In genomic region chr17:72997301-72997921, GRCm38 (mm10) we compare ENCODE assay signal across 8 mouse cellular contexts.
DNase-seq lines count a peak whose midpoint lies in the region; ATAC-seq and TF ChIP-seq lines count a peak whose summit lies in the region.

No protein-coding gene starts in this region.

- intact Hi-C loops in heart, postnatal 36 days (cut with DNase I), result no loop called here

- no peak overlapping the region for H3K4me2 ChIP-seq in heart, postnatal 0 days (ENCODE audit: low read depth, low read length)
- no peak overlapping the region for H3K4me2 ChIP-seq in midbrain, embryonic 15.5 days

- H3K4me3 ChIP-seq in heart, postnatal 0 days (ENCODE audit: low read depth, low read length), result no peak overlapping the region
- H3K4me3 ChIP-seq in midbrain, embryonic 15.5 days, result no peak overlapping the region

- no peaks in the 10 kb centered on the region for H3K27me3 ChIP-seq in heart, postnatal 0 days (ENCODE audit: control insufficient read depth, insufficient read depth, low read length)
- no peaks in the 10 kb centered on the region for H3K27me3 ChIP-seq in midbrain, embryonic 15.5 days (replicated peaks)

- TF ChIP-seq EP300 in heart, postnatal 0 days (IDR thresholded peaks at IDR 0.05; ENCODE audit: low read depth), result no peak

- peak overlapping the region; percentile 34; the same call in 1 of the 2 replicates for H3K9ac ChIP-seq in heart, postnatal 0 days (replicated peaks; ENCODE audit: low read depth, low read length)
- no peak overlapping the region for H3K9ac ChIP-seq in midbrain, embryonic 15.5 days

- peak overlapping the region; percentile 94 for H3K27ac ChIP-seq in heart, postnatal 0 days (ENCODE audit: low read depth)
- no peak overlapping the region for H3K27ac ChIP-seq in midbrain, embryonic 15.5 days

- H3K36me3 ChIP-seq in heart, postnatal 0 days (replicated peaks; ENCODE audit: control insufficient read depth, insufficient read depth, low read length), result no peaks in the 10 kb centered on the region
- no peaks in the 10 kb centered on the region for H3K36me3 ChIP-seq in midbrain, embryonic 15.5 days (replicated peaks)

- DNase-seq in heart, adult 8-10 months (ENCODE audit: low spot score), result peak; percentile 36
- DNase-seq in heart, postnatal 36 days, result no peak
- DNase-seq in embryo, embryonic 11 days, result peak; percentile 76
- peak; percentile 67 for DNase-seq in heart, postnatal 0 days (ENCODE audit: low spot score)
- DNase-seq in frontal cortex, postnatal 10 days (ENCODE audit: low spot score in 2 of 2), result no peak
- DNase-seq in layer of hippocampus, adult 11-12 months (ENCODE audit: low spot score), result no peak

- H3K9me3 ChIP-seq in heart, postnatal 0 days (replicated peaks; ENCODE audit: control insufficient read depth, low read length), result no peaks in the 10 kb centered on the region
- no peaks in the 10 kb centered on the region for H3K9me3 ChIP-seq in midbrain, embryonic 15.5 days

- WGBS in heart, postnatal 0 days, result 11% methylated on average over 5 of the region's 5 CpGs
- WGBS in midbrain, embryonic 15.5 days, result 15% methylated on average over 5 of the region's 5 CpGs

- peaks cover 22% of the 10 kb centered on the region for H3K4me1 ChIP-seq in heart, postnatal 0 days (ENCODE audit: control insufficient read depth, insufficient read depth)
- H3K4me1 ChIP-seq in midbrain, embryonic 15.5 days, result peaks cover 7% of the 10 kb centered on the region; the same call in 1 of the 2 replicates

- TF ChIP-seq CTCF in heart, postnatal 0 days (IDR thresholded peaks at IDR 0.05; ENCODE audit: low read depth), result no peak

- ATAC-seq in heart, postnatal 0 days (ENCODE audit: insufficient read depth, low read depth), result peak; percentile 83
- peak; percentile 11; the same call in 1 of the 2 replicates for ATAC-seq in midbrain, embryonic 15.5 days (replicated peaks)
- ATAC-seq in granulocyte monocyte progenitor cell, adult 5-6 weeks (replicated peaks; ENCODE audit: poor library complexity, severe bottlenecking), result no peak

Comparison
In these comparisons a context has a peak if more than half of its experiments do, and no peak if none do; other contexts are left out.
1. DNase-seq: peak in heart, adult 8-10 months (single experiment), embryo, embryonic 11 days (single experiment) and heart, postnatal 0 days (single experiment); none in heart, postnatal 36 days (0 of 2), frontal cortex, postnatal 10 days (0 of 2) and layer of hippocampus, adult 11-12 months (single experiment).